Mouse (Mus musculus) stomach, embryonic 14.5 days (tissue): ENCODE results near the gene Ctsc. TPM values are rescaled to one million over a fixed set of nuclear protein-coding genes. Genes with fewer than 3 reads are reported as not detected.
"Not testable (repeated sequence)": the region's sequence is repeated elsewhere in the genome, so short reads cannot be mapped to it uniquely, and the experiment has no call there.

ENCODE experiments used
- ATAC-seq: fragments of 200-750 bp; cut with Nextera tagmentation; 2 replicates; pipeline ENCODE4 v1.8.0; 2017; ENCODE audit warnings: low read depth, moderate TSS enrichment; ENCODE audit not compliant: insufficient number of reproducible peaks, insufficient read depth, low FRiP score
- H3K27ac ChIP-seq: fragments of 300-500 bp; sonication (generic); 2 replicates; pipeline ENCODE4 v1.5.1; 2014; ENCODE audit warnings: mild to moderate bottlenecking, low read length, moderate library complexity, mixed read lengths
- H3K27me3 ChIP-seq: fragments of 300-500 bp; sonication (generic); 2 replicates; pipeline ENCODE4 v1.6.1; 2014; ENCODE audit warnings: low read length, control low read depth, mixed read lengths; ENCODE audit not compliant: control insufficient read depth, insufficient read depth
- H3K36me3 ChIP-seq: fragments of 300-500 bp; sonication (generic); 2 replicates; pipeline ENCODE4 v1.6.1; 2014; ENCODE audit warnings: mild to moderate bottlenecking, control low read depth, low read length, moderate library complexity, mixed read lengths; ENCODE audit not compliant: control insufficient read depth, insufficient read depth
- H3K4me1 ChIP-seq: fragments of 300-500 bp; sonication (generic); 2 replicates; pipeline ENCODE4 v1.6.1; 2014; ENCODE audit warnings: low read length, control low read depth, mixed read lengths; ENCODE audit not compliant: control insufficient read depth, insufficient read depth
- H3K4me2 ChIP-seq: fragments of 300-500 bp; sonication (generic); replicated peaks from 2 replicates; pipeline ENCODE4 v1.6.1; 2014; ENCODE audit warnings: low read depth, low read length, control low read depth
- H3K4me3 ChIP-seq: fragments of 300-500 bp; sonication (generic); 2 replicates; pipeline ENCODE4 v1.5.1; 2014; ENCODE audit warnings: low read depth, low read length, control low read depth
- H3K9ac ChIP-seq: fragments of 300-500 bp; sonication (generic); replicated peaks from 2 replicates; pipeline ENCODE4 v1.6.1; 2014; ENCODE audit warnings: low read depth, mild to moderate bottlenecking, control low read depth, low read length, moderate library complexity, mixed read lengths
- H3K9me3 ChIP-seq: fragments of 300-500 bp; sonication (generic); 2 replicates; pipeline ENCODE4 v1.6.1; 2016; ENCODE audit warnings: low read depth, low read length, control low read depth; ENCODE audit not compliant: control insufficient read depth
- WGBS: fragments of 180-500 bp; shearing (Covaris S2); extraction: QIAGEN DNeasy Blood & Tissue Kit; methylation state at CpG from one replicate; pipeline ENCODE4 v1.1.7; 2014; 5-methylcytosine and 5-hydroxymethylcytosine counted together
- polyA plus RNA-seq: library from polyadenylated mRNA; unstranded; fragments of >200 nt; fragmentation: Nextera tagmentation; extraction: Ambion mirVana; gene quantifications from 2 replicates; pipeline ENCODE4 v1.2.1, GENCODE M21; 2014

Gene Ctsc
- 80.0 and 92.0 TPM in 2 replicates for polyA plus RNA-seq

- no peaks in the 10 kb centered on the region for H3K27me3 ChIP-seq
- no peaks in the 10 kb centered on the region for H3K36me3 ChIP-seq
- peak within 1 kb of the TSS; percentile 61 for H3K9ac ChIP-seq
- no peaks in the 10 kb centered on the region for H3K4me1 ChIP-seq
- peak within 1 kb of the TSS; percentile 64 for H3K4me3 ChIP-seq
- peak within 1 kb of the TSS; percentile 58; the same call in 1 of the 2 replicates for H3K27ac ChIP-seq
- 2% methylated on average over 34 of the region's 34 CpGs for WGBS
- no peaks in the 10 kb centered on the region for H3K9me3 ChIP-seq
- ATAC-seq, result peak; percentile 97
- peak within 1 kb of the TSS; percentile 87 for H3K4me2 ChIP-seq
Measured at GRCm38 (mm10) chr7:88277858-88278627, at the start of gene Ctsc. Ctsc (plus strand) TSS chr7:88278085.

DNA sequence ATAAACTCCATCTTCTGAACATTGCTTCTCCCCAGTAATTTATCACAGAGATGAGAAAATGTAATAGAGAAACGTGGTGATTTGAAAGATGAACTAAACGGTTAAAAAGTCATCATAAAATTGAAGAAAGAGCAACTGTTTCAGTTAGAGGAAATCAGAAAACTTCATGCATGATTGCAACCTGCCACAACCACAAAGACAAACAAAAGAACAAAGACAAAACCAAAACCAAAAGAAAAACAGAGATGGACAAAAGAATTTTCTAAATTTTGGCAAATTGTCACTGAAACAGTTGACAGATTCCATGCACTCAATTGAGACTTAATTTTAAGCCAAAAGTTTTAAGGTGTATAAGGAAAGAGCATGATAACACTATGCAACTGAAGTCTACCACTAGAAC lies 48.8 kb upstream of the Ctsc start:
- H3K4me2 ChIP-seq, result no peak overlapping the region
- 62% methylated on average over 2 of the region's 2 CpGs for WGBS
- no peaks in the 10 kb centered on the region for H3K4me1 ChIP-seq

GRCm38 (mm10) chr7:88230121-88230520 lies 47.8 kb upstream of the Ctsc start:
- Histone ChIP-seq H3K4me2 (no peak overlapping the region), H3K36me3 (no peaks in the 10 kb centered on the region), H3K4me1 (no peaks in the 10 kb centered on the region), H3K9ac (no peak overlapping the region), H3K9me3 (no peaks in the 10 kb centered on the region), H3K4me3 (no peak overlapping the region), H3K27ac (no peak overlapping the region), H3K27me3 (no peaks in the 10 kb centered on the region)
- ATAC-seq, result no peak
- WGBS, result 91% methylated on average over 4 of the region's 4 CpGs

More for the DNA sequence above, 48.8 kb upstream of the Ctsc start:
- H3K36me3 ChIP-seq, result no peaks in the 10 kb centered on the region
- no peaks in the 10 kb centered on the region for H3K9me3 ChIP-seq
- H3K27me3 ChIP-seq, result no peaks in the 10 kb centered on the region
- no peak overlapping the region for H3K4me3 ChIP-seq
- no peak for ATAC-seq
- H3K9ac ChIP-seq, result no peak overlapping the region
- H3K27ac ChIP-seq, result no peak overlapping the region

DNA sequence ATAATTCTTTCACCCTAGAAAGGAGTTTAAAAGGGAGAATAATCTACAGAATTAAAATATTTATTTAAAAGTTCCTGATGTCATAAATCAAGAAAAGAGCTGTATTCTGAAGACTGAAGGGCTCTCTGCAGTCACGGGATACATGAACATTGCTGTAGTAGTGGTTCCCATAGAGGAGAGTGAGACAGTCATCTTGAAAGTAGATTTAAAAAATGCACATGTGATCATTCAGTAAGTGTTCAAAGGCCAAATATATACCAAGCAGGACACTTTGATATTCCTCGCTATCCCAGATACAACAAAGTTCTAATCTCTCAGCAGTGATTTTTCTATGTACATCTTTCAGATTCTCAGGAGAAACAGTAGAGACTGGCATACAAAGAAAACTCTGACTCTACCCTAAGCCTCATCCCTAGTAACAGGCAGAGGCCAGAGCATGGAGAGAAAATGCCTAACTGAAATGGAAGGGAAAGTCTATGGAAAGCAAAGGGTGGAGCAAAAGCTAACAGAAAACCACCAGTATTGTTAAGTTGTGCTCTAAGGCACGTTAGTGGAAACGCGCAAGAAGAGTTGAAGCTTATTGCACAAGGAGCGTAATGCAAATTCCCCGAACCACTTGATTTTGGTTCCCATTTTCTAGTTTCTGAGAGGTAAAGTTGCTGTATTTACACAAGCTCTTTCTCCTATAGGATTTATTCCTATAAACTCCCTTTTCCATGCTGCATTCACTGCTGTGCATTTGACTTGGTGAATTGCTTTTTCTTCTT lies 46.9 kb upstream of the Ctsc start:
- no peak for ATAC-seq
- Histone ChIP-seq H3K9me3 (no peaks in the 10 kb centered on the region), H3K4me2 (no peak overlapping the region), H3K9ac (no peak overlapping the region), H3K27ac (no peak overlapping the region), H3K4me3 (no peak overlapping the region), H3K4me1 (no peaks in the 10 kb centered on the region), H3K36me3 (no peaks in the 10 kb centered on the region), H3K27me3 (no peaks in the 10 kb centered on the region)
- WGBS, result 82% methylated on average over 7 of the region's 7 CpGs

- H3K9ac ChIP-seq, result no peak overlapping the region
- WGBS, result 40% methylated on average over 3 of the region's 3 CpGs
- H3K27ac ChIP-seq, result no peak overlapping the region
- ATAC-seq, result no peak
- no peak overlapping the region for H3K4me2 ChIP-seq
- no peaks in the 10 kb centered on the region for H3K36me3 ChIP-seq
- H3K4me3 ChIP-seq, result no peak overlapping the region
- no peaks in the 10 kb centered on the region for H3K27me3 ChIP-seq
- no peaks in the 10 kb centered on the region for H3K4me1 ChIP-seq
- H3K9me3 ChIP-seq, result no peaks in the 10 kb centered on the region
Measured at GRCm38 (mm10) chr7:88243059-88243458, 34.8 kb upstream of the Ctsc start.

GRCm38 (mm10) chr7:88244462-88244861 lies 33.4 kb upstream of the Ctsc start:
- H3K9me3 ChIP-seq, result no peaks in the 10 kb centered on the region
- H3K27me3 ChIP-seq, result no peaks in the 10 kb centered on the region
- no peak overlapping the region for H3K9ac ChIP-seq
- H3K4me1 ChIP-seq, result no peaks in the 10 kb centered on the region
- no peak for ATAC-seq
- no peak overlapping the region for H3K4me2 ChIP-seq
- H3K36me3 ChIP-seq, result no peaks in the 10 kb centered on the region
- H3K4me3 ChIP-seq, result no peak overlapping the region
- no peak overlapping the region for H3K27ac ChIP-seq

- not testable (repeated sequence) for H3K36me3 ChIP-seq, H3K9ac ChIP-seq, H3K4me3 ChIP-seq, H3K9me3 ChIP-seq, H3K27me3 ChIP-seq, ATAC-seq, H3K4me2 ChIP-seq, H3K27ac ChIP-seq, H3K4me1 ChIP-seq
- 91% methylated on average over 2 of the region's 2 CpGs for WGBS
Measured at GRCm38 (mm10) chr7:88250380-88250779, 27.5 kb upstream of the Ctsc start.

DNA sequence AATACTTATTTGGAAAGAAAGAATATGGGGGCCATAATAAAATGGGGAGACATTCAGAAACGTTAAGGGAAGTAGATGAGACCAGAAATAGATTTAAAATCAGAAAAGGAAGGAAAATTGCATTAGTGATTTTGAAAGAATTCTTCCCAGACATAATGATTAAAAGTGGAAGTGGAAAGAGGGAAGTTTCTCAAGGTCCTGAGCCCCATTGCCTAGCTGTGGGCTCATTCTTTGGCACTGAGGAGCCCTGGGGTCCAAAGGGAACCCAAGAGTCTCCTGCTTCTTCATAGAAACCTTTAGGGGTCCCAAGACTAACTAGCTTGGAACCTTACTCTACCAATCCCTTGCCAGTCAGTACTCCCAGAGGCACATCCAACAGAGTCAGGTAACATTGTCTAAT lies 26.4 kb upstream of the Ctsc start:
- H3K27me3 ChIP-seq, result no peaks in the 10 kb centered on the region
- H3K4me3 ChIP-seq, result no peak overlapping the region
- no peak overlapping the region for H3K4me2 ChIP-seq
- no peak overlapping the region for H3K27ac ChIP-seq
- ATAC-seq, result no peak
- H3K4me1 ChIP-seq, result no peaks in the 10 kb centered on the region
- H3K9me3 ChIP-seq, result no peaks in the 10 kb centered on the region
- H3K36me3 ChIP-seq, result no peaks in the 10 kb centered on the region
- 54% methylated on average over 1 of the region's 1 CpGs for WGBS
- H3K9ac ChIP-seq, result no peak overlapping the region
